Mouse (Mus musculus): ENCODE measurements at regions not wholly inside any gene's neighbourhood (a gene's known extent, or its start where the extent isn't known, plus 50 kb on each side); places are given as distances from the start of the nearest gene placed in this dataset.

DNA sequence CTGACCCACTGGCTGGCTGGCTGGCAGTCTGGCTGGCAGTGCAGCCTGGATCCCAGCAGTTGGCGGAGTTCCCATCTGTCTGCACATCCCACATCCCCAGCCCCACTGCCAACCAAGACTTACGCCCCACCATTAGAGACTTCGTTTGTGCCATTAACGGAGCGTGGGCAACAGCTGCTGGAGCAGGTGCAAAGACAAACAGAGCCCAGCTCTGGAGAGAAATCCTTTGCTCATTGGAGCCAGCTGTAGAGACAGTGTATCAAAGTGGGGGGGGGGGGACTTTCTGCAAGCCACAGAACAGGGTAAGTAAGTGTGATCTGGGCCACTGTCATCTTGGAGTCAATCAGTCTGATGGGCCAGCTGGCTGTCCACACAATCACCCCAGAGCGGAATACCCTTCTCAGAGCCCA lies 52.3 kb downstream of the Rplp1 start:
- no peak for DNase-seq

DNA sequence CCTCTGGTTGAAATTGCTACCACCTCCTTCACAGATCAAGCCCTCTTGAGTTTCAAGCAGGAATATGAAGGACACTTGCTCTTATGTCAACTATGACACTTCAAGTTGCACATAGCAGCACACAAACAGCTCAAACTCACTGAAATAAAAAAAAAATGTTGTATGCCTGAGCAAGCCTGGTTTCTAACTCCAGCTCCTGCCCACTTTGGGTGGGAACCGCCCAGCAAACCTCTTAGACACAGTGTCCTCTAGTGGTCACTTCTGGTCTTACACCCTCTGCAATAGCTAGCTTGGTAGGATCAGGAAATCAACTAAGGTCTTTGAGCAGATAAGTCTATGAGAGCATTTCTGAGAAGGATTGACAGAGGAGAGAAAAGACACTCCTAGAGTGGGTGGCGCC lies 54.2 kb downstream of the Rplp1 start:
- DNase-seq: peak; percentile 85

DNA sequence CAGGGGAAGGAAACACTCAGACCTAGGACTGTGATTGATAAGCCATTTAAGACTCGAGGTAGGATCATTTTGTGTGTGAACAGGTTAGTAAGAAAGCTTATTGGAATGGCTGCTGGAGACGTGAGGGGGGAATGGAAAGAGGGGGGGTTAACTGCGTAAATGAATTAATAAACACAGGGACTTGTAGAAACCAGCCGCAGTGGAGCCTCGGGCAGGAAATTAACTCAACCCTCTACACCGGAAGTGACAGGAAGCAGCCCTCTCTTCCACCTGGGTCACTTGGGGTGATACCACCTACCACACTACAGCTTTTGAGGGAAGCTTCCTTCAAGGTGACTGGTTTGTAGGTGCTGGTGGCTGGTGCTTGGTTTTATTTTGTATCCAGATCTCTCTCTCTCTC lies 54.9 kb downstream of the Rplp1 start:
- no peak for DNase-seq

DNA sequence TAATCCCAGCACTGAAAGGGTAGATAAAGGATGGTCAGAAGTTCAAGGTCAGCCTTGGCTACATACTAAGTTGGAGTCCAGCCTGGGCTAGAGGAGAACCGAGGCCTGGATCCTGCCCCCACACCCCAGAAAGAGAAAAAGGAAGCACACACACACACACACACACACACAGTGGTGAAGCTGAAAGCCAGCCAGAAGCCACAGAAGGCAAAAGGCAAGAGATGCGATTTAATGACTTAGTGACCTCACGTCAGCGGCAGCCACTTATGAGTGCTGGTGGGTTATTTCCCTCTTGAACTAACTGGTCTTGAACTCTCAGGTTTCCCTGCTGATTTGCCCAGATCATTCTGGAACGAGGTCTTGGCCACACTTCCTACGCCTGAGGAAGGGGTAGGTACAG lies 56.5 kb downstream of the Rplp1 start:
- DNase-seq: no peak

DNA sequence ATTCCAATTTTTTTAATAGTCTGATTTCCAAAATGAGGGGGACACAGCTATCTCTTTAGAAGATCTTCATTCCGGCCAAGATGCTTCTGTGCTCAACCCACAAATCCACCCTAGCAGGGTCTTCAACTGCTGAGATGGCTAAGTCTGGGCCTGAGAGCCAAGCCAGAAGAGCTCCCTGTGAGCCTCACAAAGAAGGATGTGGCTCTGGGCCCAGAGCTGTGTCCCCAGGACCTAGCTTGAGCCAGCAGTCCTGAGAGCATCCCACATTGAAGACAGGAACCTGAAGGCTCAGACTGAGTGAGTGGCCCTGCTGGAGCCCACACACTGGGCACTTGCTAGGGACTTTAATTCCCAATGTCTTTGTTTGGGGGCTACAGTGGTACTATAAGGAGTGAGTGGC lies 57.7 kb downstream of the Rplp1 start:
- no peak for DNase-seq

DNA sequence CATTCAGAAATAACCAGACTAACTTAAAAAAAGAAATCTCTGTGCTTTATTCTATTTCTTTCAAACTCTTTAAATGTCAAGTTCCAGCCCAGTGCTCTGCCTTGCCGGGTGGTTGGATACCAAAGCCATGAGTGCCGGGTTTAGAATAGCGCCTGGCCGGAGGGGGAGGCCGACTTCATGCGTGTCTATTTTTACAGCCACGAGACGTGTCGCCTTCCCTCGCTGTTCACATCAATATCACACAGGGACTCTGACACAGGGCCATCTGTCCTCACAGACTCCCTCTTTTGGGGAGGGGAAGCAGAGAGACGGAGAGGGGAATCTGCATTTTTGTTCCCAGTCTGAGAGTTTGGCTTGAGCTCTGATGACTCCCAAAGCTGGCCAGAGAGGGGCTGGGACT lies 58.7 kb downstream of the Rplp1 start:
- no peak for DNase-seq

DNA sequence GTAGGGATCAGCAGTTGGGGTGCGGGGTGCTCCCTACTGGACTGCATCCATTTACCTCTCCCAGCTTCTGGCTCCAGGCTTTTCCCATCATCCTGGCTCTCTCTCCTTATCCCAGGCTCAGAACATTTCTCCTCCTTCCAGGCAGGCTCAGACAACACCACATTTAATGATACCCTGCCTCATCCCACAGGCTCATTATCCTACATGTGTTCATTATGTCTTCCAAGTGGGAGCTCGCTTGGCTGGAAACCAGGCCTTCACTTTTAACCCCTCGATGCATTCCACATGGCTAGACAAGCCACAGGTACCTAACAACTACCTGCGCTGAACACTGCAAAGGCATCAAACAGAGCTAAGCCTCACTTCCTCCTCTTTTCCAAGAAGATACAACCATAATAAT lies 60.5 kb downstream of the Rplp1 start:
- no peak for DNase-seq

DNA sequence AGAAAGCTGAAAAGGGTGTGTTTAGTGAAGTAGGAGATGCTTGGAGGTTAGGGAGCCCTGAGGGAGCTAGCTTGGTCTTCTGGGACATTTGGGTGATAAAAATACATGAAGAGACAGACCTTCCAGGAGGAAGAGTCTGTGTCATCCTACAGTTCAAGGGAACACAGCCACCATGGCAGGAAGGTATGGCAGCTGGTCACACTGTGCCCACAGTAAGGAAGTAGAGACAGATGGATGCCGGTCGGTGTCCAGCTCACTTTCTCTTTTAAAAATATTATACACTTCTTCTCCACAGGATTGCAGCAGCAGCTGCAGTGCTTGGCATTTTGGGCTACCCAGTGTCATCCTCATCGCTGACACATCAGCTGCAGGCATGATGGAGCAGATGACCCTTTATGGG lies 63.0 kb downstream of the Rplp1 start:
- no peak for DNase-seq

DNA sequence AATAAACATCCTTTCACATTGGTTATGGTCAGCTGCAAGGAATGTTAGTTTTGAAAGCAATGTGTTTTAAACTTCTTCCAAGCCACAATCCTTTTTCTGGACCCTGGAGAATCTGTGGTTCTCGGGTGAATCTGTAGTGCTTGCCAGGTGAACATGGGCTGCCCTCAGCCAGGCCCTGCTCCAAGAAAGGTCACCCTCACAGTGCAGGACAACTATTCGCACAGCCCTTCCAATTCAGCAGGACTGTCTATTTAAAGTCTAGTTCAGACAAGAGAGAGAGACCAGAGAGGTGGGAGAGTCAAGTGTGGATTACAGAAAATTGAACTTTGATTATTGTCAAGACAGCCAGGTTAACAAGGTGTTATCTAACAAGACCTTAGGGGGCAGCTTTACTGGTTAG lies 65.9 kb downstream of the Rplp1 start:
- no peak for DNase-seq

DNA sequence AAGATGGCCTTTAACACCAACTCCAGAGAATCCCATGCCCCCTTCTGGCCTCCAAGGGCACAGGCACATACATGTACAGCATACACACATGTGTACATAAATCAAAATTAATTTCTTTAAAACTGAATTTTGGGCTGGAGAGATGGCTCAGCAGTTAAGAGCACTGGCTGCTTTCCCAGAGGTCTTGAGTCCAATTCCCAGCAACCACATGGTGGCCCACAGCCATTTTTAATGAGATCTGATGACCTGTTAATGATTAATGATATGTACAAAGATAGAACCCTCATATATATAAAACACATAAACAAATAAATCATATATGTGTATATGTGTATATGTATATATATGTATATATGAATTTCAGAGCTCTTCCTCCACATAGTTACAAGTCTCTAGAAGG lies 66.8 kb downstream of the Rplp1 start:
- DNase-seq: no peak

DNA sequence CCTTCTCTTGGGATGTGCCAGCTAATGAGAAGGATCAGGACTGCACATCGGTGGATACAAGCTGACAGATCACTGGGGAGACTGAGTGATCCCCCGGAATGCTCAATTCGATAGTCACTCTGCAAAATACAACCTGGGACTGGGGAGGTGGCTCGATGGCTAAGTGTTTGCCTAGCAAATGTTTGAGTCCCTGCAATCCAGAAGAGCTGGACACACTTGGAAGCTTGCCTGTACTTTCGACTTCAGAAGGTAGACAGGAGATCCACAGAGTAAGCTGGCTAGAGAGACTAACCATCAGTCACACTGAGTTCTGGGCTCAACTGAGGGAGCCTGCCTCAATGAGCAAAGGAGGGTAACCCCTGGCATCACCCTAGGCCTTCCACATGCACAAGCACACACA lies 69.7 kb downstream of the Rplp1 start:
- DNase-seq: no peak

DNA sequence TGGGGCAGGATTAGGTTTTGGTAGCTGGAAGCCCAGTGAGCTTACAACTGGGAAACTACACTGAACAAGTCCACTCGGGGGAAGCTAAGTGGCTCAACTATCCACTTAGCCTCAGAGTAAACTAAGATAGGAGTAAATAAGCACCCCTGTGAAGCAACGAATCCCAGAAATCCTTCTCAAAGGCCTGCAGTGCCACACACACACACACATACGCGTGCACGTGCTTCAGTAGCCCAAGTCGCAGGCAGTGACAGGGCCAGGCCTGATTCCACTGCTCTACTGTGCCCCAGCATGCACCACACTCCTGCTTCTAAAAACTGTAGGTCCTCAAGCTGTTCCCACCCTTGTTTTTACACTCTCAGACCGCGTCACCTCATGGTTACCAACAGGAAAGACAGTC lies 70.2 kb downstream of the Rplp1 start:
- no peak for DNase-seq

DNA sequence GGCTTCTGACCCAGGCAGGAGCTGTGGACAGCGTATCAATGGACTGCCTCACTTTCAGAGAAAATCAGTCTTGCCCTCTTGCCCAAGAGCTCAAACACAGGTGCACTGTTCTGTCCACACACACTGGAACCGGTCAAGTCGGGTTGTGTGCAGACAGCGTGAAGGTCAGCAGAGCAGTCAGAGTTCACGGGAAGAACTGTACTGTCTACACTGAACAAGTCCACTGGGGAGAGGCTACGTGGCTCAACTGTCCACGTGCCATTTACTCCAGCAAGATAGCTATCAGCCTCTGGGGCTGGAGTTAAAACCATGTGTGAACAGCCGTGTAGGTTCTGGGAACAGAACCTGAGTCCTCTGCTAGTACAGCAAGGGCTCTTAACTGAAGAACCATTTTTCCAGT lies 70.8 kb downstream of the Rplp1 start:
- no peak for DNase-seq

DNA sequence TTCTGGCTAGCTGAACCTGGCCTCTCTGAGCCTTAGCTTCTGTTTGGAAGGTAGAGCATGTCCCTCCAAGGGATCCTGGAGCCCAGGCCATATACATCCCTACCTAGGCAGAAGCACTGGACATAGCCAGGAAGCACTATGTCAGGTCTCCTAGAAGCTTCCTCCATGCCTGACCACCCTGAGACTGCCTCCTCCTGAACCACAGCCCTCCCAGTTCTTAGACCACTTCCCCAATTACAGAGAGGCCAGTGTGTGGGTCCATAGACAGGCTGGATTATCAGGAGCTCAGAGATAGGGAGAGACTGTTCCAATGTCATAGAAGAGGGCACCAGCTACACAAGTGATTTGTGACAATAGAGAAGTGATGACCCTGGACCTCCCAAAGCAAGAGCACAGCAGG lies 72.0 kb downstream of the Rplp1 start:
- DNase-seq: no peak

DNA sequence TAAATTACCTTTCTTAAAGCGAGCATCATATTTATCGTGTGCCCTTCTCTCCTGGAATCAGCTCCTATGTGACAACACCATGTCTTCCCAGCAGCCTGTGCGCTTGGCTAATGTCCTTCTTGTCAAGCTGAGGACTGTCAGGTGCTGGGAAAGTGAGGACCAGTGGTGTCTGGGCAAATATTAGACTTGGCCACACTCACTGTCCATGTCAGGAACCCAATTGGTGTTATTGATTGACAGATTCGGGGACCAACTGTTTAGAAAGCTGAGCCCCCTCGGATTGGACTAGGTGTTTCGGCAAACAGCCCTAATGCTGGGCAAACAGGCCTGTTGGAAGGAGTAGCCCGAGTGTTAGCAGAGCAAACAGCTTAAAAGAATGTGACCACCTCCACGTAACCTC lies 73.1 kb downstream of the Rplp1 start:
- no peak for DNase-seq

DNA sequence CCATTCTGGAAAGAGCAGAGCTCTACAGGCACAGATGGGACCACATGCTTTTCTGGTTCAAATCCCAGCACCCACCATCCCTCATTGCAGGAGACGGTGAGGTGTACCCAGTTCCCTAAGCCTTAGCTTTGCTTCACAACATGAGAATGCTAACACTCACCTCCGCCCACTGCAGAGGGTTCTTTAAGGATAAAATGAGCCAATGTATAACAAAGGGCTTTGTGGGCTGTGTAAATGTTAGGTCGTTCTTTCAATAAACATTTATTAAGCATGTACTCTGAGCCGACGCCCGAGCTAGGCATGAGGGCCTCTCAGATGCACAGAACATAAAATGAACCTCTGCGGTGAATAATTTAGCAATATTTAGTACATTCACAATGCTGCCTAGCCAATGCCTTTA lies 74.0 kb downstream of the Rplp1 start:
- no peak for DNase-seq

DNA sequence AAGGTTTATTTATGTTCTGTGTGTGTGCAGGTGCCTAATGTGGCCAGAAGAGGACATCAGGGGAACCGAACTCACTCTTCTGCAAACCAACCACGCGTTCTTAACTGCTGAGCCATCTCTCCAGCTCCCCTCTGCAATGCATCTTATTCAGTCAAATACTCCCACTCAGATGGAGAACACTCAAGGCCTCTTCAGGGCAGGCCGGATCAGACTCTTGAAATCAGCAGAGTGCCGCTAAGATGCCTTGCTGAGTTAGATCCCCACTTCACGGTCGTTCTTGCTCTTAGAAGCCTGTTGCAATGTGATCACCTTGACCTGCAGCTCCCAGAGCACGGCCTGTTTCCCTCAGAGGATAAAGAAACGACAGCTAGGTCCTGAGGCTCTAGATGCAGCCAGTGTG lies 81.1 kb downstream of the Rplp1 start:
- peak; percentile 44 for DNase-seq

DNA sequence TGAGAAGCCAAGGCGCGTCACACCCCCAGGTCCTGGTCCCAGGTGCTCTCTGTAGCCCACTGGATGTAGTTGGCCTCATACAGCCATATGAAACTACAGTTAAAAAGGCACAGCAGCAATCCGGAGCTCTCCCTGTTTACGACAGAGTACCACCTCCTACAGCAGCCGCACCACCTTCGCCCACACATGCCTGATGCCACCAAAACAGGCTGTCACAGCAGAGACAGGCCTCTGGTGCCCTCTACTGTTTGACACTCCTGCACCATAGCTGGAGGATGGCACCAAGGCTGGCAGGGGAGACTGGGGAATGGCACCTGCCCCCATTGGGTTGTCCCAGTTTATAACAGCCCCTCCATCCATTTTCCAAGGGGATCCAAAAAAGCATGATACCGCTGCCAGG lies 84.1 kb downstream of the Rplp1 start:
- peak; percentile 75 for DNase-seq

DNA sequence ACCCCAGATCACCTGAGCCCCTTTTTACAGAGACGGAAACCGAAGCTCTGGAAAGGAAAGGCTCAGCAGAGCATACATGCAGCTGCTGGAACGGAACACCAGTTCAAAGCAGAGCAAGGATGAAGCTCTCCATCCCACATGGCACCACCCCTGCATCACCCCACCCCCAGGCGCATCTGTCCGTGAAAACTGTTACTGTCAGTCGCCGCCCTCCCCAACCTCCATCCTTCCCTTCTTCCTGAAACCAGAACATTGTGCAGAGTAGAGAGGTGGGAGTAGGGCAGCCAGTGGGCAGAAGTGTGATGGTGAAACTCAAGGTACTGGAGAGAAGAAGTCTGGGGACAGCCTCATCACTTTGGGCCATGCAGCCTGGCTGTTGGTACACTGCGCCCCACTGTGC lies 84.6 kb downstream of the Rplp1 start:
- no peak for DNase-seq

DNA sequence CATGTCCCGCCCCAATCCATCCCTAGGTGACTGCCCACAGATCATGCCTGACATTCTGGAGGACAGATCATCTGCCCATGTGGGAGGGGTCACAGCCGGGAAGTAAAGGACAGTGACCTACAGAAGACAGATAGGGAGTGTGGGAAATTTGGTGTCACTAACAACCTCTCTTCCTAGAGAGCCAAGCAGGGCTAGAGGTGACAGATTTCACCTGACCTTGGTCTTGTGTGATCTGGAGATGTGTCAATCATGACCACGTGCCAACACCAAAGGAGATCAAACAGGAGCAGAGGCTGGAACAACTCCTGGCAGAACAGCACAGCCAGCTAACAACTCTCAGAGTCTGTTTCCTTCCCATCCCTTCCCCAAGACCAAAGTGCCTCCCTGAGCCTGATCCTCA lies 85.0 kb downstream of the Rplp1 start:
- no peak for DNase-seq

DNA sequence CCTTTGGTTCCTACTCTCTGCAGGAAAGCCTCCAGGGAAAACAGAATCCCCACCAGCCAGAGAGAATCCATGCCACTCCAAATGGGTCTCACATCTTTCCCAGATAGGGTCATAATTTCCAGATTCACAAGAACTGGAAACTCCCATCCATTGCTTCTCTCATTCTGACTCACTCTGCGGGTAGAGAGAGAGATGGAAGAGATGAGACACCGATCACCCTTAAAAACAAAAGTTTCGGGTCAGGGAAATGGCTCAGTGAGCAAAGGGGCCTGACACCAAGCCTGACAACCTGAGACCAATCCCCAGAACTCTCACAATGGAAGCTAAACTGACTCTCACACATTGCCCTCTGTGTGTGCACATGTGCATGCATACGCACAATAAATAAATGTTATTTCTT lies 86.6 kb downstream of the Rplp1 start:
- DNase-seq: no peak

DNA sequence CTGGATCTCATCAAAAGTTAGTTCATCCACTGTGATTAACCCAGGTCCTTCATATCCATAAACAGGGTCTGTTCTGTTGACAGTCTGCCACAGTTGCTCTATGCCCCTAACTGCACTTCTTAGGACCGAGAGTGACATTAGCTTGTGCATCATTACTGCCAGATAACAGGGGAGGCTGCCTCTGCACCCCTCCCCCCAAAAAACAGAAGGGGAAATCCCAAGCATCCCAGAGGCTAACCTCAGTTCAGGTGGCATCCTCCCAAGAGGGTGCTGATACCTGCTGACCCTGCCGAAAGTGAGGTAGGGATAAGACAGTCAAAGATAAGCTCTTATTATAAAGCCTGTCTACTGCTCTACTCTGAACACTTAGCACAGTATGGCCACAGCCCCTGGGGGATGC lies 87.3 kb downstream of the Rplp1 start:
- DNase-seq: no peak

DNA sequence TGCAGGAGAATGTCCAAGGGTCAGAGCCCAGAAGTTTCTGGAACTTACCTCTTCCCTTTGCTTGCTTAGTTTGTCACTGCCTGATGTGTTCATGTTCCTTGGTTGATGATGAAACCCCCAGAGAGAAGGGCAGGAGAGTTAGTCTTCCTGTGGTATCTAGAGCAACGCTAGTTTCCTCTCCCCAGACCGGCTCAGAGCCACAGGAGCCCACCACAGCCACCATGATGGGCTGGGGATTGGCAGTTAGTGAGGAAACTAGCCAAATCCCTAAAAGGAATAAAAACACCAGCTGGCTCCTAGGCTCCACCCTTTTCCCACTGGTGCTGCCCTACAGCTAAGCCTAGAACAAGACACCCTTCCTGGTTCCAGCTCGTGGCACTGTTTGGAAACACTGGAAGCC lies 87.9 kb downstream of the Rplp1 start:
- no peak for DNase-seq

DNA sequence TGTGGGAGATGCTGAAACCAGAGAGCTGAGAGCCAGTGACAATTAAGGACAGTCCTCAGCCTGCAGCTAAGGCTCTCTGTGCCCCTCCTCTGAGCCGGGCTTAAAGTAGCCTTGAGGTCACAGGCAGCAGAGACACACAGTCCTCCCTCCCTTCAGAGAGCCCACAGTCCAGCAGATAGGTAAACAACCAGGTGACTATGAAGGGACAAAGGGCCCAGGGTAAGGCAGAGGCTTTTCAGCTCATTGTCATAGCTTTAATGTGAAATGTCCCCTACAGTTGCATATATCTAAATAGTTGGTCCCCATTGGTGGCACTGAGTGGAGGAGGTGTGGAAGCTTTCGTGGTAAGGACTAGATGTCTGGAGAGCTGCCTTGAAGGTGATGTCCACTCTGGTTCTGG lies 88.5 kb downstream of the Rplp1 start:
- no peak for DNase-seq

DNA sequence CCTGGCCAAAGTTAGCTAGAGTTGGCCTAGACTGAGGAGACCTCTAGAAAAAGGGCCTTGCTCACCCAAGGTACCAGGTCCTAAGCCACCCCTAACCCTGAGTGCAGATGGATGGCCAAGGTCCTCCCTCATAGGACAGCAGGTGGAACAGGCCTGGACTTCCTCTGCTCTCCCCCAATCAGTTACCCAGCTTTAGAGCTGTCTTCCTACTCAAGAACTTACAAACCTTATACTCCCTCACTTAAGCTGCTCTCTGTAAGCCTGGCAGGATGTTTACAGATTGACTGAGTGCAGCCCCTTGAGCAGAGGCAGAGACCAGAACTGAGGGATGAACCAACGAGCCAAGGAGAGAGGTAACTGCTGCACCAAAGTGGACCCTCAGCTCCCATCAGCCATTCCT lies 94.5 kb downstream of the Rplp1 start:
- no peak for DNase-seq

DNA sequence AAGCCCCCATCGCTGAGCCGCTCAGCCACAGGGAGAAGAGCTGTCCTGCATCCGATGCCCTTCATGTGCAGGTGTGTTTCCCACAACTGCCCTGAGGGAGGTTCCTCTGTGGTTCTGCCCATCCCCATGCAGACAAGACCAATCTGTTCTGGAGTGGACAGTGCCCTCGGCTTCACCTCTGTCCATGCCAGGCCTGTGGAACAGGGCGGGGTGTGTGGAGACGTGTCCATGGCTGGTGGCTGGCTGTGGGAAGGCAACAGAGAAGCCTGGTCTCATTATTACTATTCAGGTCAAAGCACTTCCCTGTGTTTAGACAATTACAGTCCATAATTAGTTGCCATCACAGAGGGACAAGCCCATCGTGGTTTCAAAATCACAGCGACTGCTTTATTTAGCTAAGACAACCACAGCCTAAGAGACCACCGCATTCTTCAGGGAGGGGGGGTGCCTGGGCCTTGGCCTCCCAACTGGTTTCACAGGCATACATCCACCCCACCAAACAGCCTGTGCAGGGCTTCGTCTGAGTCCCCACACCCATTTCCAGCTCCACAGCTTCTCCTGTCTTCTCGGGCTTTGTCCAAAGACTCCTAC lies 97.7 kb downstream of the Rplp1 start:
- DNase-seq: no peak
